Mouse (Mus musculus) liver, embryonic 13.5 days (tissue): ENCODE results near the gene F10. TPM values are rescaled to one million over a fixed set of nuclear protein-coding genes. Genes with fewer than 3 reads are reported as not detected.
"Not testable (repeated sequence)": the region's sequence is repeated elsewhere in the genome, so short reads cannot be mapped to it uniquely, and the experiment has no call there.

Experiments
- ATAC-seq: fragments of 200-750 bp; cut with Nextera tagmentation; 2 replicates; pipeline ENCODE4 v1.8.0; 2017; ENCODE audit warnings: low read depth, mild to moderate bottlenecking, moderate number of reproducible peaks, moderate library complexity
- DNase-seq: peaks from one replicate; pipeline ENCODE4 v3.0.0; 2022
- H3K27ac ChIP-seq: fragments of 300-500 bp; sonication (generic); 2 replicates; pipeline ENCODE4 v1.5.1; 2015; ENCODE audit warnings: moderate library complexity, mild to moderate bottlenecking, inconsistent platforms
- H3K27me3 ChIP-seq: fragments of 300-500 bp; sonication (generic); 2 replicates; pipeline ENCODE4 v1.6.1; 2015; ENCODE audit warnings: mild to moderate bottlenecking, inconsistent platforms
- H3K36me3 ChIP-seq: fragments of 300-500 bp; sonication (generic); 2 replicates; pipeline ENCODE4 v1.6.1; 2015; ENCODE audit warnings: mild to moderate bottlenecking, inconsistent platforms
- H3K4me1 ChIP-seq: fragments of 300-500 bp; sonication (generic); replicated peaks from 2 replicates; pipeline ENCODE4 v1.6.1; 2015; ENCODE audit warnings: inconsistent platforms
- H3K4me2 ChIP-seq: fragments of 300-500 bp; sonication (generic); 2 replicates; pipeline ENCODE4 v1.6.1; 2015; ENCODE audit warnings: inconsistent platforms, mild to moderate bottlenecking, moderate library complexity
- H3K4me3 ChIP-seq: fragments of 300-500 bp; sonication (generic); replicated peaks from 2 replicates; pipeline ENCODE4 v1.5.1; 2015; ENCODE audit warnings: mild to moderate bottlenecking, inconsistent platforms
- H3K9ac ChIP-seq: fragments of 300-500 bp; sonication (generic); 2 replicates; pipeline ENCODE4 v1.6.1; 2015; ENCODE audit warnings: mild to moderate bottlenecking, inconsistent platforms
- H3K9me3 ChIP-seq: fragments of 300-500 bp; sonication (generic); replicated peaks from 2 replicates; pipeline ENCODE4 v1.6.1; 2016; ENCODE audit warnings: inconsistent platforms
- WGBS: fragments of 180-500 bp; shearing (Covaris S2); methylation state at CpG from one replicate; pipeline ENCODE4 v1.1.7; 2015; ENCODE audit not compliant: insufficient replicate concordance; 5-methylcytosine and 5-hydroxymethylcytosine counted together
- polyA plus RNA-seq: library from polyadenylated mRNA; unstranded; fragments of >200 nt; fragmentation: Nextera tagmentation; extraction: Ambion mirVana; gene quantifications from 2 replicates; pipeline ENCODE4 v1.2.1, GENCODE M21; 2015

The F10 gene
- polyA plus RNA-seq, 1 experiment from 2014 or later: 67.7 TPM

- Histone ChIP-seq H3K27ac (peak within 1 kb of the TSS; percentile 73), H3K9me3 (no peaks in the 10 kb centered on the region), H3K4me2 (peak within 1 kb of the TSS; percentile 49), H3K9ac (peak within 1 kb of the TSS; percentile 51), H3K27me3 (no peaks in the 10 kb centered on the region), H3K4me3 (peak within 1 kb of the TSS; percentile 47), H3K36me3 (no peaks in the 10 kb centered on the region; the same call in 1 of the 2 replicates), H3K4me1 (peaks cover 17% of the 10 kb centered on the region)
- peak; percentile 67 for ATAC-seq
- WGBS: 60% methylated on average over 17 of the region's 17 CpGs
- no peak for DNase-seq
Observed at GRCm38 (mm10) chr8:13060441-13061150, 23.5 kb downstream of the F10 start, which contains the start of gene Proz. Proz (plus strand) TSS chr8:13060914.

- H3K4me2 ChIP-seq: no peak overlapping the region
- H3K4me1 ChIP-seq: peaks cover 13% of the 10 kb centered on the region
- ATAC-seq (no peak), DNase-seq (no peak)
- H3K9ac ChIP-seq: no peak overlapping the region
- no peaks in the 10 kb centered on the region for H3K36me3 ChIP-seq
- H3K4me3 ChIP-seq: no peak overlapping the region
- H3K9me3 ChIP-seq: no peaks in the 10 kb centered on the region
- 60% methylated on average over 16 of the region's 16 CpGs for WGBS
- no peak overlapping the region; the same call in 1 of the 2 replicates for H3K27ac ChIP-seq
- no peaks in the 10 kb centered on the region for H3K27me3 ChIP-seq
Observed at GRCm38 (mm10) chr8:13063112-13063511, 26.0 kb downstream of the F10 start.

- Histone ChIP-seq H3K27me3 (no peaks in the 10 kb centered on the region), H3K27ac (no peak overlapping the region), H3K9me3 (no peaks in the 10 kb centered on the region), H3K9ac (no peak overlapping the region), H3K4me1 (peaks cover 7% of the 10 kb centered on the region; the same call in 1 of the 2 replicates), H3K4me3 (no peak overlapping the region), H3K4me2 (no peak overlapping the region), H3K36me3 (peaks cover 52% of the 10 kb centered on the region)
- no peak for DNase-seq
- 80% methylated on average over 11 of the region's 11 CpGs for WGBS
- ATAC-seq: 0 out of 2 replicates have a peak, but pooled peaks have one; percentile 26
Observed at GRCm38 (mm10) chr8:13073255-13073654, 36.1 kb downstream of the F10 start.

GRCm38 (mm10) chr8:13075044-13075443, 37.9 kb downstream of the F10 start:
- DNase-seq (no peak), ATAC-seq (peak; percentile 37; the same call in 1 of the 2 replicates)
- 74% methylated on average over 8 of the region's 8 CpGs for WGBS
- H3K4me3 ChIP-seq: no peak overlapping the region
- no peaks in the 10 kb centered on the region for H3K9me3 ChIP-seq
- no peak overlapping the region for H3K9ac ChIP-seq
- no peaks in the 10 kb centered on the region for H3K27me3 ChIP-seq
- H3K36me3 ChIP-seq: peaks cover 70% of the 10 kb centered on the region
- 0 out of 2 replicates have a peak overlapping the region, but pooled peaks have one; percentile 11 for H3K27ac ChIP-seq
- H3K4me2 ChIP-seq: no peak overlapping the region
- peaks cover 7% of the 10 kb centered on the region; the same call in 1 of the 2 replicates for H3K4me1 ChIP-seq

- not testable (repeated sequence) for H3K4me3 ChIP-seq, H3K4me2 ChIP-seq, ATAC-seq, H3K4me1 ChIP-seq, H3K9ac ChIP-seq, H3K27me3 ChIP-seq, H3K9me3 ChIP-seq, H3K27ac ChIP-seq, DNase-seq
- 87% methylated on average over 1 of the region's 1 CpGs for WGBS
- H3K36me3 ChIP-seq: peaks cover 75% of the 10 kb centered on the region
Observed at GRCm38 (mm10) chr8:13075579-13075978, 38.5 kb downstream of the F10 start.

GRCm38 (mm10) chr8:13077542-13077941, 40.4 kb downstream of the F10 start:
- WGBS: 79% methylated on average over 7 of the region's 7 CpGs
- peaks cover 93% of the 10 kb centered on the region for H3K36me3 ChIP-seq
- H3K27me3 ChIP-seq: no peaks in the 10 kb centered on the region
- ATAC-seq (no peak), DNase-seq (no peak)
- H3K9ac ChIP-seq: no peak overlapping the region
- no peak overlapping the region for H3K4me3 ChIP-seq
- no peak overlapping the region for H3K4me2 ChIP-seq
- H3K4me1 ChIP-seq: peaks cover 7% of the 10 kb centered on the region; the same call in 1 of the 2 replicates
- no peak overlapping the region for H3K27ac ChIP-seq
- H3K9me3 ChIP-seq: no peaks in the 10 kb centered on the region

GRCm38 (mm10) chr8:13104691-13105086, 67.6 kb downstream of the F10 start:
- peak; percentile 86 for DNase-seq
- H3K9me3 ChIP-seq: no peaks in the 10 kb centered on the region
- peak overlapping the region; percentile 84 for H3K4me3 ChIP-seq
- peak overlapping the region; percentile 91 for H3K4me2 ChIP-seq
- H3K27ac ChIP-seq: peak overlapping the region; percentile 93
- WGBS: under 1% methylated on average over 42 of the region's 45 CpGs
- H3K4me1 ChIP-seq: peaks cover 54% of the 10 kb centered on the region
- H3K27me3 ChIP-seq: no peaks in the 10 kb centered on the region
- H3K9ac ChIP-seq: peak overlapping the region; percentile 86
- ATAC-seq: peak; percentile 50
- H3K36me3 ChIP-seq: peaks cover 14% of the 10 kb centered on the region; the same call in 1 of the 2 replicates

GRCm38 (mm10) chr8:13105087-13105881, 68.2 kb downstream of the F10 start, which contains the start of the genes Pcid2 and Cul4a:
Pcid2 (minus strand) TSS chr8:13105459.
Cul4a (plus strand) TSS chr8:13105621.
- Histone ChIP-seq H3K9ac (peak within 1 kb of the TSS; percentile 99), H3K27me3 (no peaks in the 10 kb centered on the region), H3K4me1 (peaks cover 60% of the 10 kb centered on the region), H3K36me3 (peaks cover 9% of the 10 kb centered on the region; the same call in 1 of the 2 replicates), H3K4me3 (peak within 1 kb of the TSS; percentile 84), H3K9me3 (no peaks in the 10 kb centered on the region), H3K27ac (peak within 1 kb of the TSS; percentile 96), H3K4me2 (peak within 1 kb of the TSS; percentile 91)
- under 1% methylated on average over 83 of the region's 87 CpGs for WGBS
- DNase-seq: peak; percentile 98
- ATAC-seq: peak; percentile 85

GRCm38 (mm10) chr8:13105908-13106551, 68.9 kb downstream of the F10 start:
- Histone ChIP-seq H3K27ac (peak overlapping the region; percentile 96), H3K9me3 (no peaks in the 10 kb centered on the region), H3K36me3 (peaks cover 7% of the 10 kb centered on the region; the same call in 1 of the 2 replicates), H3K27me3 (no peaks in the 10 kb centered on the region), H3K4me1 (peaks cover 66% of the 10 kb centered on the region), H3K4me2 (peak overlapping the region; percentile 80), H3K4me3 (peak overlapping the region; percentile 84), H3K9ac (peak overlapping the region; percentile 99)
- DNase-seq (peak; percentile 58), ATAC-seq (peak; percentile 43)
- under 1% methylated on average over 49 of the region's 63 CpGs for WGBS
